Mouse (Mus musculus) testis, adult 2 months (tissue): ENCODE results near the gene Manbal.

Experiments
- CTCF ChIP-seq: fragments of 200-500 bp; IDR thresholded peaks from 2 replicates; pipeline ENCODE4 v1.5.1; 2012; ENCODE audit warnings: low read depth, mild to moderate bottlenecking, inconsistent platforms, low read length, moderate library complexity; ENCODE audit not compliant: control insufficient read depth, insufficient read depth, insufficient replicate concordance
- POLR2A ChIP-seq: fragments of 200-500 bp; IDR thresholded peaks from 2 replicates; pipeline ENCODE4 v1.6.1; 2012; ENCODE audit warnings: low read depth, mild to moderate bottlenecking, inconsistent platforms, low read length, moderate library complexity; ENCODE audit not compliant: control insufficient read depth

DNA sequence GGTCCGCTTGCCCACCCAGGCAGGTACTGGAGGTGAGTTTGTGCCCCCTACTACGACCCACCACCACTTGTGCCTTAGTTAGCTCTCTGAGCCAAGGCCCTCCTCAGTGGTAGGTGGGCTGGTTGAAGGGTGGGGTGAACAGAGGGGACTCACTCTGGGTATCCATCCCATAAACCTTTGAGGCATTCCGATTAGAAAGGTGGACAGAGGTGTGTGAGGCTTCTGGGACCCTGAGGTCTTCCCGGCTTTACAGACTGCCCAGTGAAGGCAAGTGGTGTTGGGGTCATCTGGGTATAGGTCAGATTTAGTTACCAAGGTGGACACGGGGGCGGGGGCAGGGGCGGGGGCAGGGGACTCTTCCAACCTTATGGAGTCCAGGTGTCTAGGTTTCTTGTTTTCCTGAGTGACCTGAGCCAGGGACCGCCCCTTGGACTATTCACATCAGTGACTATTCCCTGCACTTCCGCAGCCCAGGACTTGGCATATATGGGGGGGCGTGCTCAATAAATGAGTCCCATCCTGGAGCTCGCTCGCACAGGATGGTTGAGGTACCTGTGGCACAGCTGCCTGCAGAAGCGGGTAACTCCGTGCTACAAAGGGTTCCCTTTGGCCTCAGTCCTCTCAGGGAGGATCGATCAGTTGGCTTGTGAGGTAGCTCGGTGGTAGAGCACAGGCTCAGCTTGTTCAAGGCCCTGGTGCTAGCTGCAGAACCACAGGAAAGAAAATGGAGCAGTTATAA lies 57.7 kb downstream of the Manbal start:
- TF ChIP-seq POLR2A (no peak), CTCF (no peak)
